Mouse (Mus musculus) small intestine, adult 2 months (tissue): Measurements from ENCODE around the gene Abl1. TPM values are rescaled to one million over a fixed set of nuclear protein-coding genes. Genes with fewer than 3 reads are reported as not detected.

Experiments used
- H3K27ac ChIP-seq: fragments of 200-500 bp; 2 replicates; pipeline ENCODE4 v1.5.1; 2012; ENCODE audit warnings: low read depth, low read length, control low read depth, inconsistent platforms; ENCODE audit not compliant: insufficient read depth
- H3K27me3 ChIP-seq: fragments of 200-500 bp; 2 replicates; pipeline ENCODE4 v1.6.1; 2012; ENCODE audit warnings: mild to moderate bottlenecking, moderate library complexity, low read length, inconsistent platforms; ENCODE audit not compliant: control insufficient read depth, insufficient read depth
- H3K36me3 ChIP-seq: fragments of 200-500 bp; 2 replicates; pipeline ENCODE4 v1.6.1; 2012; ENCODE audit warnings: mild to moderate bottlenecking, low read length, control low read depth, inconsistent platforms; ENCODE audit not compliant: control insufficient read depth, insufficient read depth
- H3K4me1 ChIP-seq: fragments of 200-500 bp; 2 replicates; pipeline ENCODE4 v1.6.1; 2012; ENCODE audit warnings: low read length, inconsistent platforms, mixed read lengths; ENCODE audit not compliant: control insufficient read depth, insufficient read depth, insufficient read length
- H3K4me3 ChIP-seq: fragments of 200-500 bp; 2 replicates; pipeline ENCODE4 v1.5.1; 2012; ENCODE audit warnings: low read depth, mild to moderate bottlenecking, control low read depth, inconsistent platforms, low read length, moderate library complexity
- CTCF ChIP-seq: fragments of 200-500 bp; IDR thresholded peaks from 2 replicates; pipeline ENCODE4 v1.5.1; 2012; ENCODE audit warnings: low read depth, mild to moderate bottlenecking, control low read depth, inconsistent platforms, low read length, moderate library complexity, mixed read lengths; ENCODE audit not compliant: insufficient replicate concordance, insufficient read length; ENCODE audit errors: extremely low read depth
- POLR2A ChIP-seq: fragments of 200-500 bp; IDR thresholded peaks from 2 replicates; pipeline ENCODE4 v1.6.1; 2012; ENCODE audit warnings: low read depth, mild to moderate bottlenecking, control low read depth, inconsistent platforms, low read length, moderate library complexity
- WGBS: fragments of 180-500 bp; shearing (Covaris S2); methylation state at CpG from one replicate; pipeline ENCODE4 v1.1.7; 2018; 5-methylcytosine and 5-hydroxymethylcytosine counted together
- polyA plus RNA-seq: library from polyadenylated mRNA; depleted of rRNA; stranded (reverse); fragments of >200 nt; gene quantifications from 2 replicates; pipeline ENCODE4 v1.2.3, GENCODE M21; 2012

Abl1 gene
- polyA plus RNA-seq, 1 experiment = 55.5 TPM

DNA sequence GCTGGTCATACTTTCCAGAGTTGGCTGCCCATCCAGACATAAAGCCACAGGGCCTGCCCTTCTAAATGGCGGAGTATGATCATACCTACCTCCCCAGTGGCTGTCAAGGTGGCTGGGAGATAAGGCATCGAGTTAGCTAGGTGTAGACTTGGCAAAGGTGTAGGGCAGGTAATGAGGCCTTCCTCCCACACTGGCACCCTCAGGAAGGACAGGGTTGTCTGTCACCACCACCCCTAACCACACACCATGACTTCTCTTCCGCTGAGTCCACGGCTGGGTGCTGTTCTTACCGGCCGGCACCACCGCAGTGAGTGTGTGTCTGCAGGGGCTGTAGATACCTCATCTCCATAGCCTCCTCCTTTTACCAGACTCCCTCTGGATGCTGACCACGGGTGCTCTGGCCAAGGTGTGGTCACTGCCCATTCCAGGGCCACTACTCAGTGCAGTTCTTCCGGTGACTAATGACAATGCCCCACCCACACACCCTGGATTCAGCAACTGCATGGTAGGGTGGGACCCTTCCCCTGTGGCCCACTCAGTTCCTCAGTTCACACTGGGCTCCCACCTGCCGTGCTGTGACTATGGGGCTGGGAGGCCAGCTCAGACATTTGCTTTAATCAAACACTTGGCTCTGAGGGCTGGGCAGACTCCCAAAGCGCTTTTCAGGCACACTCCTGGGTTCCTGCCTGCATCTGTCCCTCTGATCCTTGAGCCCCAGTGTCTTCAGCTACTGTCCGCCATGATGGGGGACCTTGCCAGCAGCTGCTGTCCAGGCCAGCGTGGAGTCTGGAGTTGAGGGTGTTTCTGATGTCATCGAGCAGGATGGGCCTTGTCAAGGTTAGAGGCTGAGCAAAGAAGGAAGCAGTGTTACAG, 123.1 kb downstream of the Abl1 start:
- WGBS = 71% methylated on average over 14 of the region's 14 CpGs
- H3K36me3 ChIP-seq = no peaks in the 10 kb centered on the region
- no peaks in the 10 kb centered on the region for H3K27me3 ChIP-seq
- no peak for TF ChIP-seq POLR2A
- no peak for TF ChIP-seq CTCF
- H3K4me1 ChIP-seq = no peaks in the 10 kb centered on the region; the same call in 1 of the 2 replicates
- no peak overlapping the region for H3K27ac ChIP-seq
- no peak overlapping the region for H3K4me3 ChIP-seq

GRCm38 (mm10) chr2:31813641-31814040, 125.5 kb downstream of the Abl1 start:
- no peaks in the 10 kb centered on the region; the same call in 1 of the 2 replicates for H3K4me1 ChIP-seq
- no peaks in the 10 kb centered on the region for H3K27me3 ChIP-seq
- no peak overlapping the region for H3K27ac ChIP-seq
- no peaks in the 10 kb centered on the region for H3K36me3 ChIP-seq
- TF ChIP-seq POLR2A = no peak
- no peak for TF ChIP-seq CTCF
- H3K4me3 ChIP-seq = no peak overlapping the region
- WGBS = 79% methylated on average over 4 of the region's 4 CpGs

- Histone ChIP-seq H3K27ac (no peak overlapping the region), H3K4me1 (no peaks in the 10 kb centered on the region; the same call in 1 of the 2 replicates), H3K36me3 (no peaks in the 10 kb centered on the region), H3K27me3 (no peaks in the 10 kb centered on the region), H3K4me3 (no peak overlapping the region)
- no peak for TF ChIP-seq CTCF
- no peak for TF ChIP-seq POLR2A
- WGBS = 66% methylated on average over 7 of the region's 7 CpGs
Measured at GRCm38 (mm10) chr2:31814699-31815098, 126.5 kb downstream of the Abl1 start.

DNA sequence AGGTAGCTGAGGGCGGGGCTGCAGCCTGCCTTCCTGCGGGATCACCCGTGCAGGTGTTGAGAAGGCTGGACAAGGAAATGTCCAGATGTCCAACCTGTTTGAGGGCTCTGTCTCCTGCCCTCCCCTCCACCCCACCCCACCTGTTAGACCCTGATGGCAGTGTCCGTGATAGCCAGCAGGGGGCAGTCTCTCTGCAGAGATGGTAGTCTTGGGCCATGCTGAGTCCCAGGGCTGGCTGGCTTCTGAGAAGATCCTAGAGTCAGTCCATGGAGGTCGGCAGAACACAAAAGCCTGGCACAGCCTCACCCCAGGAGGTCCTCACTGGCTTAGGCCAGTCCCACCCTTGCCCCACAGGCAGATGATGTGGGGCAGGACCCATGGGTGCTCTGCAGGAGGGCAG, 127.2 kb downstream of the Abl1 start:
- no peak overlapping the region for H3K27ac ChIP-seq
- H3K27me3 ChIP-seq = no peaks in the 10 kb centered on the region
- TF ChIP-seq CTCF (peak; percentile 79; the same call in 1 of the 2 replicates), POLR2A (no peak)
- WGBS = 21% methylated on average over 5 of the region's 5 CpGs
- no peaks in the 10 kb centered on the region for H3K36me3 ChIP-seq
- H3K4me1 ChIP-seq = no peaks in the 10 kb centered on the region
- H3K4me3 ChIP-seq = no peak overlapping the region

DNA sequence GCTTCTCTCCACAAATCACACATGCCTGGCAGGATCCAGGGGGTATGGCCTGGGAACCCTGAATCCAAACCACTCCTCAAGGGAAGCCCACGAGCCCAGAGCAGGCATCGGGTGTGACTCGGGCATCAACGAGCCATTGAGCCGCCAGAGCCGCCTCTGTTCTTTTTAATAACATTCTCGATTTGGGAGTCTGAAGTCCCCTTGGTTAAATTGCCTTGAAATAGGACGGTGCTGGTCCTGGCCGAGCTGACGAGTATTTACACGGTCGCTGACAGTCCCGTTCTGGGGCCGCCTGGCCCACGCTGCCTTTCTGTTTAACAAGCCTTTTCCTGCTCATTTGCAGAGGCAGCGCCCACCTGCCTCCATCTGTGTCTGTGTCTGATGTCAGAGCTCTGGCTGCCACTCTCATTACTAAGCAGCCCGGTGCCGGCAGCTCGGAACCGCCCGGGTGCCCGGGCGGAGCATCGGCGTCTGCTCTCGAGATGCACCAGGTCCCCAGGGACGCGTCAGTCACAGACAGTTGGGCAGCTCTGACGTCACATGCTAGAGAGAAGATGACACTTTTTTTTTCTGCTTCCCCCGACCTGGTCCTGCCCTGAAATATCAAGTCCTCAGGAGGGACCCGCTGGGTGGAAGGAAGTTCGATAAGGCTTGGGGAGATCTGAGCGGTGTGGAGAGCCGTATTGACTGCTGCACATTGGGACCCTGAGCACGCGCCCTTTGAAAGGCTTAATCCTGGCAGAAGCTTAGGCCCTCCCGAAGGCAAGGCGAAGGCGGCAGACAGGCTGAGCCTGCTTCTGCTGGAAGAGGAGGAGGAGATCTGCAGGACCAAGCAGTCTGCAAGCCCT, 134.6 kb downstream of the Abl1 start:
- Histone ChIP-seq H3K4me1 (no peaks in the 10 kb centered on the region), H3K36me3 (no peaks in the 10 kb centered on the region), H3K27me3 (peaks cover 19% of the 10 kb centered on the region; the same call in 1 of the 2 replicates), H3K4me3 (peak overlapping the region; percentile 3; the same call in 1 of the 2 replicates), H3K27ac (no peak overlapping the region)
- no peak for TF ChIP-seq POLR2A
- TF ChIP-seq CTCF = no peak
- WGBS = 18% methylated on average over 39 of the region's 39 CpGs

- peak; percentile 46; the same call in 1 of the 2 replicates for TF ChIP-seq CTCF
- no peak for TF ChIP-seq POLR2A
Measured at GRCm38 (mm10) chr2:31823933-31824730, 136.0 kb downstream of the Abl1 start.

More at GRCm38 (mm10) chr2:31823933-31824730, 136.0 kb downstream of the Abl1 start:
- Histone ChIP-seq H3K27ac (no peak overlapping the region), H3K36me3 (no peaks in the 10 kb centered on the region), H3K4me3 (no peak overlapping the region), H3K27me3 (peaks cover 19% of the 10 kb centered on the region; the same call in 1 of the 2 replicates), H3K4me1 (no peaks in the 10 kb centered on the region)
- WGBS = 64% methylated on average over 15 of the region's 15 CpGs
